Mouse (Mus musculus) limb, embryonic 11.5 days (tissue): ENCODE results near the gene Adam22. TPM values are rescaled to one million over a fixed set of nuclear protein-coding genes. Genes with fewer than 3 reads are reported as not detected.
A peak's percentile ranks its signal among the peaks of the same experiment; 100 is the strongest.

Experiments
- ATAC-seq: fragments of 200-750 bp; cut with Nextera tagmentation; 2 replicates; pipeline ENCODE4 v1.8.0; 2017; ENCODE audit warnings: low read depth; ENCODE audit not compliant: insufficient number of reproducible peaks, low FRiP score, low TSS enrichment
- DNase-seq: peaks from one replicate; pipeline ENCODE4 v3.0.0-alpha.2; 2015; ENCODE audit warnings: low spot score
- H3K27ac ChIP-seq: fragments of 300-500 bp; sonication (generic); replicated peaks from 2 replicates; pipeline ENCODE4 v1.5.1; 2014; ENCODE audit warnings: low read depth, mild to moderate bottlenecking, low read length
- H3K27me3 ChIP-seq: fragments of 300-500 bp; sonication (generic); 2 replicates; pipeline ENCODE4 v1.6.1; 2014; ENCODE audit warnings: mild to moderate bottlenecking, low read length, mixed read lengths; ENCODE audit not compliant: control insufficient read depth, insufficient read depth
- H3K36me3 ChIP-seq: fragments of 300-500 bp; sonication (generic); 2 replicates; pipeline ENCODE4 v1.6.1; 2014; ENCODE audit warnings: mild to moderate bottlenecking, low read length, moderate library complexity, mixed read lengths; ENCODE audit not compliant: control insufficient read depth, insufficient read depth
- H3K4me1 ChIP-seq: fragments of 300-500 bp; sonication (generic); 2 replicates; pipeline ENCODE4 v1.6.1; 2014; ENCODE audit warnings: low read length, mixed read lengths; ENCODE audit not compliant: control insufficient read depth, insufficient read depth
- H3K4me2 ChIP-seq: fragments of 300-500 bp; sonication (generic); 2 replicates; pipeline ENCODE4 v1.6.1; 2014; ENCODE audit warnings: low read depth, mild to moderate bottlenecking, moderate library complexity; ENCODE audit not compliant: severe bottlenecking
- H3K4me3 ChIP-seq: fragments of 300-500 bp; sonication (generic); 2 replicates; pipeline ENCODE4 v1.5.1; 2014; ENCODE audit warnings: low read depth, low read length
- H3K9ac ChIP-seq: fragments of 300-500 bp; sonication (generic); 2 replicates; pipeline ENCODE4 v1.6.1; 2014; ENCODE audit warnings: mild to moderate bottlenecking, low read length
- H3K9me3 ChIP-seq: fragments of 300-500 bp; sonication (generic); 2 replicates; pipeline ENCODE4 v1.6.1; 2016; ENCODE audit warnings: low read length; ENCODE audit not compliant: control insufficient read depth
- WGBS: fragments of 180-500 bp; shearing (Covaris S2); extraction: QIAGEN DNeasy Blood & Tissue Kit; methylation state at CpG from one replicate; pipeline ENCODE4 v1.1.7; 2014; 5-methylcytosine and 5-hydroxymethylcytosine counted together
- polyA plus RNA-seq: library from polyadenylated mRNA; unstranded; fragments of >200 nt; fragmentation: Nextera tagmentation; extraction: Ambion mirVana; gene quantifications from 2 replicates; pipeline ENCODE4 v1.2.1, GENCODE M21; 2014

The Adam22 gene
- 7.3 and 8.3 TPM in 2 replicates for polyA plus RNA-seq

- H3K9me3 ChIP-seq = no peaks in the 10 kb centered on the region
- H3K36me3 ChIP-seq = no peaks in the 10 kb centered on the region
- ATAC-seq (peak; percentile 87), DNase-seq (peak; percentile 76)
- no peak within 1 kb of the TSS for H3K27ac ChIP-seq
- peak within 1 kb of the TSS; percentile 63 for H3K4me3 ChIP-seq
- H3K27me3 ChIP-seq = 0 out of 2 replicates have a peak, but pooled peaks cover 3% of the 10 kb centered on the region
- H3K9ac ChIP-seq = peak within 1 kb of the TSS; percentile 71
- H3K4me1 ChIP-seq = no peaks in the 10 kb centered on the region
- peak within 1 kb of the TSS; percentile 81 for H3K4me2 ChIP-seq
- WGBS = under 1% methylated on average over 55 of the region's 55 CpGs
Observed at GRCm38 (mm10) chr5:8367614-8368327, at the start of gene Adam22. Gene Adam22, minus strand, starts transcription at chr5:8368160.

GRCm38 (mm10) chr5:8417443-8417842 is 49.5 kb upstream of the Adam22 start:
- 83% methylated on average over 1 of the region's 1 CpGs for WGBS
- H3K36me3 ChIP-seq = 0 out of 2 replicates have a peak, but pooled peaks cover 2% of the 10 kb centered on the region

GRCm38 (mm10) chr5:8416683-8417413 is 48.9 kb upstream of the Adam22 start:
- 92% methylated on average over 3 of the region's 3 CpGs for WGBS
- no peak for ATAC-seq
- Histone ChIP-seq H3K9ac (no peak overlapping the region), H3K9me3 (no peaks in the 10 kb centered on the region), H3K36me3 (peaks cover 4% of the 10 kb centered on the region; the same call in 1 of the 2 replicates), H3K4me2 (no peak overlapping the region), H3K27me3 (no peaks in the 10 kb centered on the region), H3K27ac (no peak overlapping the region), H3K4me1 (no peaks in the 10 kb centered on the region), H3K4me3 (no peak overlapping the region)
- DNase-seq = no peak

More at GRCm38 (mm10) chr5:8417443-8417842, 49.5 kb upstream of the Adam22 start:
- no peak for DNase-seq
- H3K27ac ChIP-seq = no peak overlapping the region
- no peak overlapping the region for H3K4me2 ChIP-seq
- no peaks in the 10 kb centered on the region for H3K9me3 ChIP-seq
- H3K4me1 ChIP-seq = no peaks in the 10 kb centered on the region
- no peaks in the 10 kb centered on the region for H3K27me3 ChIP-seq
- no peak overlapping the region for H3K4me3 ChIP-seq
- no peak overlapping the region for H3K9ac ChIP-seq
- no peak for ATAC-seq

GRCm38 (mm10) chr5:8408746-8409145 is 40.8 kb upstream of the Adam22 start:
- 91% methylated on average over 4 of the region's 4 CpGs for WGBS
- Histone ChIP-seq H3K9me3 (no peaks in the 10 kb centered on the region), H3K9ac (no peak overlapping the region), H3K27me3 (no peaks in the 10 kb centered on the region), H3K4me3 (no peak overlapping the region), H3K36me3 (peaks cover 12% of the 10 kb centered on the region; the same call in 1 of the 2 replicates), H3K4me2 (no peak overlapping the region), H3K27ac (no peak overlapping the region), H3K4me1 (no peaks in the 10 kb centered on the region)
- ATAC-seq (no peak), DNase-seq (no peak)

- Histone ChIP-seq H3K9ac (no peak overlapping the region), H3K4me3 (no peak overlapping the region), H3K4me1 (no peaks in the 10 kb centered on the region), H3K9me3 (no peaks in the 10 kb centered on the region), H3K36me3 (peaks cover 8% of the 10 kb centered on the region; the same call in 1 of the 2 replicates), H3K4me2 (no peak overlapping the region), H3K27me3 (no peaks in the 10 kb centered on the region), H3K27ac (no peak overlapping the region)
- WGBS = 97% methylated on average over 13 of the region's 13 CpGs
- no peak for DNase-seq
- no peak for ATAC-seq
Observed at GRCm38 (mm10) chr5:8397587-8398249, 29.8 kb upstream of the Adam22 start.

- H3K27me3 ChIP-seq = no peaks in the 10 kb centered on the region
- DNase-seq (no peak), ATAC-seq (no peak)
- H3K9ac ChIP-seq = no peak overlapping the region
- no peak overlapping the region for H3K27ac ChIP-seq
- H3K4me3 ChIP-seq = no peak overlapping the region
- H3K4me1 ChIP-seq = no peaks in the 10 kb centered on the region
- H3K9me3 ChIP-seq = no peaks in the 10 kb centered on the region
- peaks cover 6% of the 10 kb centered on the region; the same call in 1 of the 2 replicates for H3K36me3 ChIP-seq
- no peak overlapping the region for H3K4me2 ChIP-seq
- WGBS = 70% methylated on average over 1 of the region's 1 CpGs
Observed at GRCm38 (mm10) chr5:8393891-8394583, 26.1 kb upstream of the Adam22 start.

- Histone ChIP-seq H3K4me2 (no peak overlapping the region), H3K9me3 (no peaks in the 10 kb centered on the region), H3K27ac (no peak overlapping the region), H3K27me3 (no peaks in the 10 kb centered on the region), H3K36me3 (no peaks in the 10 kb centered on the region), H3K4me1 (no peaks in the 10 kb centered on the region), H3K9ac (no peak overlapping the region), H3K4me3 (no peak overlapping the region)
- 85% methylated on average over 5 of the region's 5 CpGs for WGBS
- no peak for ATAC-seq
- DNase-seq = no peak
Observed at GRCm38 (mm10) chr5:8374297-8374906, 6.4 kb upstream of the Adam22 start.
